Mouse (Mus musculus) lung, postnatal 14 days (tissue): ENCODE measurements around the gene Dcst2.
A peak's percentile ranks its signal among the peaks of the same experiment; 100 is the strongest.

Experiments used
- DNase-seq: peaks from one replicate; pipeline ENCODE4 v3.0.0; 2021

Gene Dcst2

DNA sequence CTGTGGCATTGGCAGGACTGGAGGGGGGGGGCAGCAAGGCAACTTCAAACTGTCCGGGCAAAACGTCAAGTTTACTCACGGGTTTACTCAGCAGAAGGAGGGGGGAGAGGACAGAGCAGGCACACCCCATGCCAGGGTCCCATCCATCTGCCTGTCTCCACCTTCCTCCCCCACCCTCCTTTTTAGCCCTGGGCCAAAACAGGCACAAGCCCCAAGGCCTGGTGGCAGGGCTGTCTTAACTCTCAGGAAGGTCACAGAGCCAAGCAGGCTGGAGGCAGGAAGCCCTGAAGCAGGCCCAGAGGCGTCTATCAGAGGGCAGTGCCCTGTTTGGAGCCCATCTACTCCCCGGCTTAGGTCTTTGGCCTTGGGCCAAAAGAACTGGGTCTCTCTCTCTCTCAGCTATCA lies 28.3 kb downstream of the Dcst2 start:
- no peak for DNase-seq

DNA sequence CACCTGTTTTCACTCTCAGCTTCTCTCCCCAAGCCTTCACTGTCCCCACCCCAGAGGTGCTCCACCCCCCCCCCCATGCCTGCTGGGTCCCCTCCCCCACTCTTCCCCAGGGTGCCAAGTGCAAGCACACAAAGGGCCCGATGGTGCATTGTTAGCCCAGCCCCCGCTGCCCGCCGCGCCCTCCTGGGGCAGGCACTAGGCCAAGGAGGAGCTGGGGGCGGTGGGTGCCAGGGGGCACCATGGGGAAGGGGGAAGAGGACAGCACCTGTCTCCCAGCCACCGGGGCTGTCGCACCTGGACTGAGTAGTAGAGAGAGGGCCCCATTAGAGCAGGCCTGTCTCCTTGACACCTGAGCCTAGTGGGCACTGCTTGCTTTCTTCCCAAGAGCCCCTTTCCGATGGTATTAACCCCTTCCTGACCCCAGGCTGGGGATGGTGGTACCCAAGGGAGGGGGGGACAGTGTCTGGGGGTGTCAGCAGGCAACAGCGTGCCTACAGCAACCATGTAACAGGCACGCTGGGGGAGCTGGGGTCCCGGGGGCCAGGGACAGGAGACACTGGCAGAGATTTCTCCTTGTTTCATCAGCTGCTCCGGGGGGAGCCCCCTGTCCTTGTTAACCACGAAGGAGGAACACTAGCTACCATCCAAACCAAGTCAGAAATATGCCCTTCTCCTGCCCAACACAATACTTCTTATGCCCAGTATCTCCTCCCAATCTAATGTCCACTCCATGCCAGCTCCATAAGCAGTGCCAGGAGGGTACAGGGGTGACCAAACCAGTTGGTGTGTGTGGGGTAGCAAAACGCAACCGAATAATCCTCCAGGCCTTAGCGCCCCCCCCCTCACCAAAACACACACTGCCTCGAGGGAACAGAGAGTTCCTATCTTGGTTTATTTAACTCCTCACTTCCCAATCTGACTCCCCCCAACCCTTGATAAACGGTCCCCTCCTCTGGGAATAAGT lies 29.2 kb downstream of the Dcst2 start:
- DNase-seq = no peak

- DNase-seq = peak; percentile 58
Measured at GRCm38 (mm10) chr3:89391663-89392511, 30.1 kb downstream of the Dcst2 start.

GRCm38 (mm10) chr3:89392871-89393311 lies 31.1 kb downstream of the Dcst2 start:
- peak; percentile 42 for DNase-seq

- DNase-seq = peak; percentile 98
Measured at GRCm38 (mm10) chr3:89393605-89394004, 31.8 kb downstream of the Dcst2 start.

GRCm38 (mm10) chr3:89394006-89394893 lies 32.5 kb downstream of the Dcst2 start, which contains the start of gene Zbtb7b:
Gene Zbtb7b, minus strand, starts transcription at chr3:89394776.
- DNase-seq = peak; percentile 84

GRCm38 (mm10) chr3:89394894-89395256 lies 33.1 kb downstream of the Dcst2 start:
- DNase-seq = peak; percentile 83

DNA sequence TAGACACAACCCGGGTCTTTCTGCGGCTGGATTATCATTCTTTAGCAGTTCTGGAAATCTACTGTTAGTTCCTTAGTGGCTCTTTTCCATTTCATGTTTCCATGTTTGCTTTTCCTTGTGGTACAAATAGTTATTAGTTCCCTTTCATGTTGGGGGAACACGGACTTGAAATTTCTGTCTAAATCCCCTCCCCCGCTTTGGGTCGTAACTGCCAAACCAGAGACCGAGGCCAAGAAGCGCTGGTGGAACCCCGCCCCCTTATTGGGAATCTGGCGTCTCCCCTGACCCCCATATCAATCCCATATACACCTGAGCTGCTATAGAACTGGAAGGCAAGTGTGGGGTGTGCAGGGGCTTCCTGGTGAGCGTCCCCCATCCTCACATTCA lies 33.6 kb downstream of the Dcst2 start:
- no peak for DNase-seq

- peak; percentile 81 for DNase-seq
Measured at GRCm38 (mm10) chr3:89395806-89396653, 34.3 kb downstream of the Dcst2 start.

- DNase-seq = no peak
Measured at GRCm38 (mm10) chr3:89396654-89397005, 34.9 kb downstream of the Dcst2 start.

GRCm38 (mm10) chr3:89401329-89401728 lies 39.6 kb downstream of the Dcst2 start:
- no peak for DNase-seq

DNA sequence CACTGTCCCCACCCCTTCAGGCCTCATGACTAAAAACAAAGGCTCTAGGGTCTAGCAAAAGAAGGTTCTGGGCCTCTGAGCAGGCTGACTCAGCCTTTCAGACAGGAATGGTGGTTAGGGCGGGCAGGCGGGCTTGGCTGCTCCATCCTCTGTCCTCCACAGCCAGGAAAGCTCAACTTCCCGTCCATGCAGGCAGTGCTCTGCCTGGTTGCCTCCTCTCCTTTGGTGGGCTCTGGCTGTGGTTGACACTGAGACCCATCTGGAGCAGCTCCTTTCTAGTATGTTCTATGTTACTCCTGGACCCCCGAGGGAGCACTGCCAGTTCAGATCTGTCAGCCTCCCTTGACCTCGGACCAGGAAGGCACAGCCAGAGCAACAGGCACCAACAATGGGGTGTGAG lies 40.9 kb downstream of the Dcst2 start, which contains the start of gene Lenep:
TSS of gene Lenep (minus strand) at position 101 of the 400 bp plus-strand sequence.
- DNase-seq = no peak

GRCm38 (mm10) chr3:89406887-89407286 lies 45.1 kb downstream of the Dcst2 start:
- DNase-seq = no peak

DNA sequence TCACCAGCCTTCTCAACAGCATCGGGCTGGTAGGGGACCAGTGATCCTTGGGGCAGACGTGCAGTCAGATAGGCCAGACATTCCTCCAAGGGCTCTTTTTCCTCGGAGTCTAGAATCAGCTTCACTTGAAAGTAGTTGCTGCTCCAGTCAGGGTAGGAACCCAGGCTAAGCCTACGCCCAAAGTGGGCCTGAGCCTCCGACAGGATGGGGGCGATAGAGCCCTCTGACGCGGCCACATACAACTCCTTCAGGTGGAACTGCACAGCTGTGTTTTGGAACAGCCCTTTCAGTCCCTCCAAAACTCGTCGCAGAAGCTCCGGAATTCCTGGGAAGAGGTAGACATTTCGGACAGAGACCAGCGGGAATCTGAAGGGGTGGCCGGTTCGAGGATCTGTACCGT lies 46.7 kb downstream of the Dcst2 start:
- no peak for DNase-seq

- DNase-seq = no peak
Measured at GRCm38 (mm10) chr3:89409701-89410100, 47.9 kb downstream of the Dcst2 start.

GRCm38 (mm10) chr3:89410864-89411263 lies 49.1 kb downstream of the Dcst2 start:
- DNase-seq = no peak

GRCm38 (mm10) chr3:89411490-89412393 lies 50.0 kb downstream of the Dcst2 start, which contains the start of gene Flad1:
Gene Flad1, minus strand, starts transcription at chr3:89411870.
- DNase-seq = peak; percentile 99

- no peak for DNase-seq
Measured at GRCm38 (mm10) chr3:89416158-89416557, 54.4 kb downstream of the Dcst2 start.

DNA sequence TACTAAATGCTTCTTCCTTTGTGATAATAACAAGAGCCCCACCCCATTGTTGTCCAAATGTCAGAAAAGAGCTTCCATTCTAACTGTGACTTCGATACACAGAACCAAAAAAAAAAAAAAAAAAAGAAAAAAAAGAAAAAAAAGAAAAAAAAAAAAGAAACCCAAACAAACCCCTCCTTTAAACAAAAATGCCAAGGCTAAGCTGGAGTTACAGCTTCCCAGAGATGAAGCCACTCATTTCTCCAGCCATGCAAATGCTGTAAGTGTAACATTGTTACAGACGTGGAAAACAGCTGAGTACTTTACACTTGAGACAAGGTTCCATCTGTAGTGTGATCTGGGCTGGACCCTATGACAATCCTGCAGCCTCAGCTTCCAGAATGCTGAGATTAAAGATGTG lies 55.4 kb downstream of the Dcst2 start:
- DNase-seq = no peak

DNA sequence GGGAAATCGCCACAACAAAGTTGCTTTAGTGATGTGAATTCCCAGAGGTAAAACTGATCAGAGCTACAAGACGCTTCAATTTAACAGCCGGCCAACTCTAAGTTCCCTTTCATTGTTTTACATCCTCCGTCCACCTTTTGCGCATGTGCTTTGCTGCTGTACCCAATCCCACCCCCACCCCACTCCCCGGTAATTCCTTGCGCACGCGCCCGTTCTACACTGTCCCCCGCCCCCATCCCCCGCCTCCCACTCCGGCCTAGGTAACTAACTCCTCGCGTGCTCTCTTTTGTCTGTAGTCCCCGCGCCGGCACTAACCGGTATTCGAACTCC lies 56.0 kb downstream of the Dcst2 start:
- DNase-seq = no peak
